Mouse (Mus musculus) G1E (cell line): Measurements from ENCODE around the gene Pdia3. TPM values are rescaled to one million over a fixed set of nuclear protein-coding genes. Genes with fewer than 3 reads are reported as not detected.

Experiments used
- ATAC-seq: 2 replicates; pipeline ENCODE4 v1.8.0; 2016; ENCODE audit warnings: mild to moderate bottlenecking; ENCODE audit not compliant: insufficient number of reproducible peaks, poor library complexity, low FRiP score, severe bottlenecking; ENCODE audit errors: extremely low read depth
- DNase-seq: peaks from one replicate; pipeline ENCODE4 v3.0.0; 2012; ENCODE audit warnings: low spot score
- H3K27me3 ChIP-seq: 2 replicates; pipeline ENCODE4 v1.6.1; 2012; ENCODE audit warnings: mild to moderate bottlenecking, low read length, inconsistent platforms; ENCODE audit not compliant: insufficient read depth
- H3K36me3 ChIP-seq: replicated peaks from 2 replicates; pipeline ENCODE3; 2012; ENCODE audit warnings: mild to moderate bottlenecking, inconsistent platforms
- H3K4me1 ChIP-seq: 2 replicates; pipeline ENCODE4 v1.6.1; 2012; ENCODE audit warnings: low read depth, low read length, inconsistent platforms, mixed read lengths; ENCODE audit not compliant: insufficient read depth
- H3K4me3 ChIP-seq: 2 replicates; pipeline ENCODE4 v1.5.1; 2012; ENCODE audit warnings: low read depth, mild to moderate bottlenecking, inconsistent platforms, low read length, moderate library complexity, mixed read lengths
- H3K9me3 ChIP-seq: replicated peaks from 2 replicates; pipeline ENCODE4 v1.6.1; 2012; ENCODE audit warnings: inconsistent platforms
- CTCF ChIP-seq: IDR thresholded peaks from 2 replicates; pipeline ENCODE4 v1.5.1; 2012; ENCODE audit warnings: low read depth, low read length, inconsistent platforms, mixed read lengths
- GATA1 ChIP-seq: IDR thresholded peaks from 2 replicates; pipeline ENCODE4 v1.6.1; 2012; ENCODE audit warnings: borderline replicate concordance, low read length, inconsistent platforms, mixed read lengths
- GATA2 ChIP-seq: IDR thresholded peaks from 2 replicates; pipeline ENCODE4 v1.6.1; 2012; ENCODE audit warnings: low read depth, low read length, inconsistent platforms, borderline replicate concordance
- POLR2AphosphoS5 ChIP-seq: IDR thresholded peaks from 2 replicates; pipeline ENCODE4 v1.6.1; 2012; ENCODE audit warnings: low read depth, low read length, inconsistent platforms; ENCODE audit not compliant: insufficient replicate concordance
- TAL1 ChIP-seq: conservative IDR thresholded peaks from 2 replicates; pipeline ENCODE4 v1.6.1; 2012; ENCODE audit warnings: low read depth, low read length, inconsistent platforms, mixed read lengths
- polyA plus RNA-seq: library from polyadenylated mRNA; stranded (reverse); fragments of >175 nt; gene quantifications from 2 replicates; pipeline ENCODE4 v1.2.3, GENCODE M21; 2012
- total RNA-seq, 2 experiments: library from RNA; stranded (forward) in 1 of 2; stranded (reverse) in 1 of 2; fragments of 200-1000 nt in 1 of 2; fragments of >200 nt in 1 of 2; fragmentation: Nextera tagmentation in 1 of 2; gene quantifications; 2 replicates each; pipeline ENCODE4 v1.2.3; 2014 to 2017

The Pdia3 gene
- total and polyA plus RNA-seq, 3 experiments = 104 to 315 (median 233) TPM

GRCm38 (mm10) chr2:121415591-121415990 lies 2.0 kb downstream of the Pdia3 start:
- DNase-seq = no peak
- no peak for TF ChIP-seq GATA1
- no peak for TF ChIP-seq POLR2AphosphoS5
- no peak for TF ChIP-seq TAL1
- no peak for TF ChIP-seq GATA2
- no peak for TF ChIP-seq CTCF
- Histone ChIP-seq H3K36me3 (peaks cover 44% of the 10 kb centered on the region), H3K4me1 (peaks cover 42% of the 10 kb centered on the region), H3K9me3 (no peaks in the 10 kb centered on the region), H3K27me3 (no peaks in the 10 kb centered on the region), H3K4me3 (no peak overlapping the region; the same call in 1 of the 2 replicates)
- ATAC-seq = no peak

DNA sequence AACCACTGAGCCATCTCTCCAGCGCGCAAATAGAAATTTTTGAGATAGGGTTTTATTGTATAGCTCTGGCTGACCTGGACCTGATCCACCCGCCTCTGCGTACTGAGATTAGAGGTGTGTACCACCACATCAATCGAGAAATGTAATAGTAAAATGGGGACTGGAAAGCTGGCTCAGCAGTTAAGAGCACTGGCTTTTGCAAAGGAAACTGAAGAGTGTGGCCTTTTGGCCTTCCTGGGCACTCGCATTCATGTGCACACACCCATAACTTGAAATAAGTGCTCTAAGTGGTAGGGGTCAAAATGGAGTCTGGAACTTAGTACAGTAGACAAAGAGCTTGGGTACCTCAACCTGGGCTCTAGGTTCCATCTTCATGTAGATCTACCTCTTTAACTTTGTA lies 2.8 kb downstream of the Pdia3 start:
- TF ChIP-seq TAL1 = no peak
- no peak for TF ChIP-seq GATA2
- no peak for TF ChIP-seq CTCF
- no peak for TF ChIP-seq GATA1
- Histone ChIP-seq H3K4me3 (no peak overlapping the region; the same call in 1 of the 2 replicates), H3K4me1 (peaks cover 43% of the 10 kb centered on the region), H3K27me3 (no peaks in the 10 kb centered on the region), H3K36me3 (peaks cover 48% of the 10 kb centered on the region), H3K9me3 (no peaks in the 10 kb centered on the region)
- ATAC-seq (no peak), DNase-seq (no peak)

- Histone ChIP-seq H3K4me3 (no peak overlapping the region), H3K9me3 (no peaks in the 10 kb centered on the region), H3K36me3 (peaks cover 67% of the 10 kb centered on the region), H3K27me3 (no peaks in the 10 kb centered on the region), H3K4me1 (peaks cover 28% of the 10 kb centered on the region)
- TF ChIP-seq GATA1 = no peak
- TF ChIP-seq POLR2AphosphoS5 = no peak
- TF ChIP-seq CTCF = no peak
- TF ChIP-seq GATA2 = no peak
- TF ChIP-seq TAL1 = no peak
- no peak for ATAC-seq
- DNase-seq = no peak
These were observed 4.9 kb downstream of the Pdia3 start for GRCm38 (mm10) chr2:121418476-121418875.

DNA sequence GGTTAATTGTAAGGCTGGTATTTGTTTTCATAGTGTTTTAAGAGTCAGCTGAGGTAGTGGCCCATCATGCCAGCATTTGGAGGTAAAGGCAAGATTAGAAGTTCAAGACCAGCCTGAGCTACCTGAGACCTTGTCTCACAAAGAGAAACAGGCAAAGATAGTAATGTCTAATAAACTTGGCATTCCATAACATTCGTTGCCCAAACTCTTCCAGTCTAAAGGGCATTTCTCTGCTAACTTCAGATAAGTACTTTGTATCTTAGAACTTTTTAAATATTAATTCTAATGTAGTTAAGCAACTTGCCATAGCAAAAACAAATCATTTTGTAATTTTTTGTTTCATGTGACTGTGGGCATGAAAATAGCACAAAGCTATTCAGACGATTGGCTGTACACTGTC lies 9.6 kb downstream of the Pdia3 start:
- Histone ChIP-seq H3K36me3 (peaks cover 84% of the 10 kb centered on the region), H3K4me3 (no peak overlapping the region), H3K9me3 (no peaks in the 10 kb centered on the region), H3K27me3 (no peaks in the 10 kb centered on the region), H3K4me1 (peaks cover 8% of the 10 kb centered on the region; the same call in 1 of the 2 replicates)
- no peak for ATAC-seq
- TF ChIP-seq TAL1 (no peak), CTCF (no peak), POLR2AphosphoS5 (no peak), GATA1 (no peak)
- DNase-seq = no peak

DNA sequence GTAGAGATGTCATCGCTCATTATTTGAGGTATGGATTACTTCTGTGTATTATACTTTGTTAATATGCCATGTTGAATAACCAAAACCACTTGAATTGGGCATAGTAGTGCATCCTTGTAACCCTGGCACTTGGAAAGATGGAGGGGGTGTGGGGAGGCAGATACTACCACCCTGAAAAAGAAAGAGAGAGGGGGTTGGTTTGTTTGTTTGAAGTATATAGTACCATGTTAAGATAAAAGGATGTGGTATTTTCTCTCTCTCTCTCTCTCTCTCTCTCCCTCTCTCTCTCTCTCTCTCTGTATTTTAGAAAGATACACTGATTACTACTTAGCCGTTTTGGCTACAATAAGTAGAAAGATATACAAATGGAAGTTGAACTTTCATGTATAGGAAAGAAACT lies 12.3 kb downstream of the Pdia3 start:
- Histone ChIP-seq H3K36me3 (peaks cover 90% of the 10 kb centered on the region), H3K9me3 (no peaks in the 10 kb centered on the region), H3K27me3 (no peaks in the 10 kb centered on the region), H3K4me1 (no peaks in the 10 kb centered on the region), H3K4me3 (no peak overlapping the region)
- ATAC-seq (no peak), DNase-seq (no peak)
- TF ChIP-seq TAL1 (no peak), GATA2 (no peak)

DNA sequence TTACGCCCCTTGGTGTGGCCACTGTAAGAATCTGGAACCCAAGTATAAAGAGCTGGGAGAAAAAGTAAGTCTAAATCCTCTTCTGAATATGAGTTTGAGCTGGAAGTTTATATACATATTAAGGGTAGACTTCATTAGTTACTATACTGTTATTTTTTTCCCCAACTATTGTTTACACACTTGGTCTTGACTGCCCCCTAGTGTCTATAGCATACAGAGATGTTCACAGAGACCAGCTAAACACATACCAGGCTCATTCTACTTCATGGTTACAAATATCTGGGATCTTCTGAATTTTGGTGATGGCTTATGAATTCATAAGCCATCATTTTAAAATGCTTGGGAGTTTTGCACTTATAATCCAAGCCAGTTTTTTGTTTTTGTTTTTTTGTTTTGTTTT lies 21.3 kb downstream of the Pdia3 start:
- ATAC-seq = no peak
- H3K9me3 ChIP-seq = no peaks in the 10 kb centered on the region
- TF ChIP-seq GATA1 (no peak), TAL1 (no peak), CTCF (0 out of 2 replicates have a peak, but pooled peaks have one; percentile 30)
- no peaks in the 10 kb centered on the region; the same call in 1 of the 2 replicates for H3K4me1 ChIP-seq
- DNase-seq = peak; percentile 22
- no peak overlapping the region for H3K4me3 ChIP-seq
- no peaks in the 10 kb centered on the region for H3K27me3 ChIP-seq
- H3K36me3 ChIP-seq = peaks cover 90% of the 10 kb centered on the region

- TF ChIP-seq TAL1 = no peak
- no peak for TF ChIP-seq CTCF
- TF ChIP-seq POLR2AphosphoS5 = no peak
- no peak for TF ChIP-seq GATA2
- TF ChIP-seq GATA1 = no peak
- ATAC-seq (no peak), DNase-seq (no peak)
- no peak overlapping the region for H3K4me3 ChIP-seq
- H3K9me3 ChIP-seq = no peaks in the 10 kb centered on the region
- peaks cover 23% of the 10 kb centered on the region for H3K4me1 ChIP-seq
- H3K27me3 ChIP-seq = 0 out of 2 replicates have a peak, but pooled peaks cover 2% of the 10 kb centered on the region
- peaks cover 58% of the 10 kb centered on the region for H3K36me3 ChIP-seq
These were observed 26.2 kb downstream of the Pdia3 start for GRCm38 (mm10) chr2:121439746-121440145.
